Mouse (Mus musculus): ENCODE results near the gene Rmnd5a. TPM values are rescaled to one million over a fixed set of nuclear protein-coding genes. Genes with fewer than 3 reads are reported as not detected.

Gene Rmnd5a
- polyA plus RNA-seq, 1 experiment: 43.2 TPM

DNA sequence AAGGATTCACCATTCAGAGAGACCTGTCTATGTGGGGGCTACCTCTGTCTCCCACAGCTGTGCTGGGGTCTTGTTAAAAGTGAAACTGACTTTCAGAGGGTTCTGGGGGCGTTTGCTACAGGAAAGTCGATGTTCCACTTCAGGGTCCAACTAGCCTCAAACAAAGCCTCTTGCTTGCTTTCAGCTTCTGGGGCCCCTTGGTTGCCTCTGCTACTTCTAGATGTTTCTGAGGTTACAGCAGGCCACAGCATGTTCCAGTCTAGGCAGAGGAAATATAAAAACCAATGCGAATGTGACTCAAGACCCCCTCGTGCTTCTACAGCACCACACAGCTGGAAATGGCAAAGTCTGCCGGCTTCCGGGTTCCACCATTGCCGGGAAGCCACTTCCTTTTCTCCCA, 82.9 kb downstream of the Rmnd5a start:
- Histone ChIP-seq H3K27ac (ENCODE audit: insufficient read depth, low read length) (no peak overlapping the region), H3K4me1 (ENCODE audit: control insufficient read depth, insufficient read depth, low read length) (no peaks in the 10 kb centered on the region), H3K4me3 (ENCODE audit: insufficient read depth, low read length) (no peak overlapping the region)
- TF ChIP-seq CTCF (IDR thresholded peaks at IDR 0.05; ENCODE audit: borderline replicate concordance, insufficient read depth, low read length): no peak
- TF ChIP-seq POLR2A (IDR thresholded peaks at IDR 0.05; ENCODE audit: low read depth, low read length): no peak

DNA sequence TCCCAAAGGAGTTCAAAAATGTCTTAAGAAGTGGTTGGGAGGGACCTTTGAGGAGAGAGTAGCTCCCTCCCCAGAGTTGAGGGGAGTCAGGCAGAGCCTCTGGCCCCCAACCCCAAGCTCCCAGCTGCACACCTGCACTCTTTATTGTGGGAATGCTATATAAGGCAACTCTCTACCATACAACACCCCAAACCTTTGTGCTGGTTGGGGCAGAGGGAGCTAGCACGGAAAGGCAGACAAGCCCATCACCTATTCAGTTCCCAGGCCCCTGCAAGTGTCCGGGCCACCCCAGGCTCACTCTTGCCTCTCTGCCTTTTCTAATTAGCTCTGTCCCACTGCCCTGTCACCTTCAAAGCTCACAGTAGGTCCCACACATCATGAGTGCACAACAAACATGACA, 86.7 kb downstream of the Rmnd5a start:
- Histone ChIP-seq H3K4me1 (ENCODE audit: control insufficient read depth, insufficient read depth, low read length) (no peaks in the 10 kb centered on the region), H3K4me3 (ENCODE audit: insufficient read depth, low read length) (no peak overlapping the region), H3K27ac (ENCODE audit: insufficient read depth, low read length) (no peak overlapping the region)
- no peak for TF ChIP-seq CTCF (IDR thresholded peaks at IDR 0.05; ENCODE audit: borderline replicate concordance, insufficient read depth, low read length)
- no peak for TF ChIP-seq POLR2A (IDR thresholded peaks at IDR 0.05; ENCODE audit: low read depth, low read length)

DNA sequence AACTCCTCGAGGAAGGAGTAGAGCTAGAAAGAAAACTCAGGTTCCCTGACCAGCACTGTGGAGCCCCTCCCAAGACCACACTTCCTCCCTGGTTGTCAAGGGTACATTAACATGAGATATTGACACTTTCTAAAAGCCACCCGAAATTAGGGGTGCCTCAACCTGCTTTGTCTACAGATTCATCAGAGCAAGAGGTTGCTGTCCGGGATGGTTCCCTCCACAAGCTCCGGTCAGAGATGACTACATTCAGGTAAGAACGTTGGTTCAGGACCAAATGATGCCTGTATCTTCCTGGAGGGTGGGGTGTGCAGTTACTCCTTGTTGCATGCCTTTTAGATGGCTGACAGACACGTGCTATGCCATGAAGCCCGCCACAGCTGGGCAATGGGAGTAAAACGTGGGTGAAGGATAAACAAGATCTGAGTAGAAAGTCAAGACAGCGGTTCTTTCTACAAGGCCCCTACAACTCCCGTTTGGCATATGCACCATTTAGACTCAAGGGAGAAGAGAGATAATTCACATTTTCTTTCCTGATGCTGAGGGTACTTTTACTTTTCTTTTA, 87.5 kb downstream of the Rmnd5a start:
- Histone ChIP-seq H3K27ac (ENCODE audit: insufficient read depth, low read length) (no peak overlapping the region), H3K4me1 (ENCODE audit: control insufficient read depth, insufficient read depth, low read length) (no peaks in the 10 kb centered on the region), H3K4me3 (ENCODE audit: insufficient read depth, low read length) (no peak overlapping the region)
- TF ChIP-seq POLR2A (IDR thresholded peaks at IDR 0.05; ENCODE audit: low read depth, low read length) (no peak), CTCF (IDR thresholded peaks at IDR 0.05; ENCODE audit: borderline replicate concordance, insufficient read depth, low read length) (no peak)

DNA sequence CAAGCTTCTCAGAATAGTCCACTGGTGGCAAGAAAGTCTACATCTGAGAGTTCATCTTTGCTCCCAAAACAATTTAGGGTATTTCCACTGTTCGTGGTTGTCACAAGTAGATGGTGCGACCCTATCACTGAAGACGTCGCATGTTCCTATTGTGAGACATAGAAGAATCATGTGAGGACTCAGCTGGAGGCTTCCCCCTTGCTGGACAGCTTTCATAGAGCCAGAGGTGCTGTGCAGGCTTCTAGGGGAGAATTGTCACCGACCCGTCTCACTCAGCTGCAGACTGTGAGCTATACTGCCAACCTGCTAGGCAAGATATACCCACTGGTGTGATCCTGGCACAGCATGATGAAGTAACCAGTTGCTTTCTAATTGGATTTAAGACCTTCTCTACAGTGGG, 88.2 kb downstream of the Rmnd5a start:
- TF ChIP-seq CTCF (IDR thresholded peaks at IDR 0.05; ENCODE audit: borderline replicate concordance, insufficient read depth, low read length) (no peak), POLR2A (IDR thresholded peaks at IDR 0.05; ENCODE audit: low read depth, low read length) (no peak)
- Histone ChIP-seq H3K4me3 (ENCODE audit: insufficient read depth, low read length) (no peak overlapping the region), H3K4me1 (ENCODE audit: control insufficient read depth, insufficient read depth, low read length) (no peaks in the 10 kb centered on the region), H3K27ac (ENCODE audit: insufficient read depth, low read length) (no peak overlapping the region)

DNA sequence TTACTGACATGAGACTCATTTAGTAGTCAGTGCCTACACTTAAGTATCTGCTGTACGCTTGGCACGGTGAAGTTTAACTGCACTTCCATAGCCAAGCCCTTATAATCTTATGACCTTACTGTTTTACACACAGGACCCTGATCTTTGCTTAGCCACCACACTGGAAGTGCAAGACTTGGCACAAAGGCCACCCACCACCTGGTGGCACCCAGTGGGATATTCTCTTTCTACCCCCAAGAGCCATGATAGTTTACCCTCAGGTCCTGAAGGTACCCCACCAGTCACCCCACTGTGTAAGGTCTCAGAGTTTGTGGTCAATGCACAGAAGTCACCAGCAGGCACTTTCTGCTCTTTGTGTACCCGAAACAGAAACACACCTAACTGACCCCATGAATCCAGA, 89.2 kb downstream of the Rmnd5a start:
- no peak for TF ChIP-seq CTCF (IDR thresholded peaks at IDR 0.05; ENCODE audit: borderline replicate concordance, insufficient read depth, low read length)
- TF ChIP-seq POLR2A (IDR thresholded peaks at IDR 0.05; ENCODE audit: low read depth, low read length): no peak
- Histone ChIP-seq H3K27ac (ENCODE audit: insufficient read depth, low read length) (no peak overlapping the region), H3K4me3 (ENCODE audit: insufficient read depth, low read length) (no peak overlapping the region), H3K4me1 (ENCODE audit: control insufficient read depth, insufficient read depth, low read length) (no peaks in the 10 kb centered on the region)

DNA sequence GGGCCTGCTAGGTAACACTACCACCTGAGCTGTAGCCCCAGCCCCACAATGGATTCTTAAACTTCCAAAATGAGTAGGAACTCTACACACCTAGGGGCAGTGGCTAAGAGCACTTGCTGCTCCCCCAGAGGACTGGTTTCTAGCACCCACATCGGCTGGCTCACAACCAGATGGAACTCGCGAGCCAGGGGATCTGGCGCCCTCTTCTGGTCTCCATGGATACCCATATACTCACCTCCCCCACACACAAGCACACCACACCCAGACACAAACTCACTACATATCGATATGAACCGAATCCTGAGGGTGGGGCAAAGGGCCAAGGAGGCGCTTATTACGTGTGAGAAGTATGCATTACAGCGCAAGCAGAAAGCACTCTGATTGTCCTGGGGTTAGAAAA, 92.4 kb downstream of the Rmnd5a start:
- no peak overlapping the region for H3K4me3 ChIP-seq (ENCODE audit: insufficient read depth, low read length)
- no peaks in the 10 kb centered on the region for H3K4me1 ChIP-seq (ENCODE audit: control insufficient read depth, insufficient read depth, low read length)
- no peak for TF ChIP-seq CTCF (IDR thresholded peaks at IDR 0.05; ENCODE audit: borderline replicate concordance, insufficient read depth, low read length)
- no peak for TF ChIP-seq POLR2A (IDR thresholded peaks at IDR 0.05; ENCODE audit: low read depth, low read length)
- H3K27ac ChIP-seq (ENCODE audit: insufficient read depth, low read length): no peak overlapping the region

DNA sequence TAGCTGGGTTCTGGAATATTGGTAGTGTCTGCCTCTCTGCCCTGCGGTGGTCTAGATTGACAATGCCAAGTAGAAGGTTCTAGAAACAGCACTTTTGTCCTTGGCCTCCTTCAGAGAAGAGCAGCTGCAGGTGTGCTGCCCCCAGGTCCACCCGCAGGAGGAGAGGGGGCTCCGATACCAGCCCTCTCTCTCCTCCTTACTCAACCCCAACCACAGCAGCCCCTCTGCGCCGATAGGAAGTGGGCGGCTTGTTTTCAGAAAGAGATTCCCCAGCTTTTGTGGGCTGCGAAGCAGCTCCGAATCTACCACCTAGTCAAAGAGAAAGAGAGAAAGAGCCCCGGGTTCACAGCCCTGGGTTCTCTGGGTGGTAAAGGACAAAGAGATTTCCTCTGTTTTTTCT, 99.3 kb downstream of the Rmnd5a start:
- Histone ChIP-seq H3K4me1 (ENCODE audit: control insufficient read depth, insufficient read depth, low read length) (no peaks in the 10 kb centered on the region), H3K4me3 (ENCODE audit: insufficient read depth, low read length) (no peak overlapping the region), H3K27ac (ENCODE audit: insufficient read depth, low read length) (no peak overlapping the region)
- TF ChIP-seq CTCF (IDR thresholded peaks at IDR 0.05; ENCODE audit: borderline replicate concordance, insufficient read depth, low read length) (no peak), POLR2A (IDR thresholded peaks at IDR 0.05; ENCODE audit: low read depth, low read length) (no peak)

DNA sequence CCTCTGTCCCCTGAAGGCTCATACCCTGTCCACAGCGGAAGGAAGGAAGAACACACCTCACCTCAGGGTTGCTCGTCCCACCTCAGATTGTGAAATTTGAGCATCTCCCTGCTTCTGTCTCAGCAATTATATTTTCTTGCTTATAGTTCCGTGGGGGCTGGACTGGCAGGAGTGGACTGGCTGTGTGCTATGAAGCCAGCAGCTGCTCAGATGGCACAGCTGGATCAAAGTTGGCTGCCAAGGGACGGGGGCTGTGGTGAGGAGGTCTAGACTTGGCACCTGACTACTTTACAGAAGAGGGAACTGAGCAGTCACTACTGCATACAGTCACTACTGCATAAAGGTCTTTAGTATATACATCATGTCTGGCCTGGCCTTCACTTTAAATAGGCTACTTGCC, 101.1 kb downstream of the Rmnd5a start:
- Histone ChIP-seq H3K27ac (ENCODE audit: insufficient read depth, low read length) (no peak overlapping the region), H3K4me3 (ENCODE audit: insufficient read depth, low read length) (no peak overlapping the region), H3K4me1 (ENCODE audit: control insufficient read depth, insufficient read depth, low read length) (no peaks in the 10 kb centered on the region)
- TF ChIP-seq POLR2A (IDR thresholded peaks at IDR 0.05; ENCODE audit: low read depth, low read length) (no peak), CTCF (IDR thresholded peaks at IDR 0.05; ENCODE audit: borderline replicate concordance, insufficient read depth, low read length) (no peak)

DNA sequence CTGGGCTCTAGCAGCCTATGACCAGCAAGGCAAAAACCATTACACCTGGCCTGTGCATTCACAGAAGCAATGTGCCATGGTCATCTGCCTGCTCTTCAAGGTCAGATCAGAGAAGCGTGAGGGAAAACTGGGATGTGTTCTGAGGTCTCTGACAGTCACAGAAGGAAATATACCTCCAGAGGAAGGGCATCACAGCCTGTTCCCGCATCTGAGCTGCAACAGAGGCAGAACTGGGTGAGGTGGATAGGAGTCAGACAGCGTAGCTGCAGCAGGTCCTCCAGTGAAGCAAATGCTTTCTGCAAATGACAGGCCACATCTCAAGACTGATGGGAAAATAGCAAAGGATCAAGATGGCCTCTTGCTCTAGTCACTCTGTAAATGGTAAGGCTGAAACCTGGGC, 101.5 kb downstream of the Rmnd5a start:
- TF ChIP-seq CTCF (IDR thresholded peaks at IDR 0.05; ENCODE audit: borderline replicate concordance, insufficient read depth, low read length) (no peak), POLR2A (IDR thresholded peaks at IDR 0.05; ENCODE audit: low read depth, low read length) (no peak)
- Histone ChIP-seq H3K27ac (ENCODE audit: insufficient read depth, low read length) (no peak overlapping the region), H3K4me1 (ENCODE audit: control insufficient read depth, insufficient read depth, low read length) (no peaks in the 10 kb centered on the region), H3K4me3 (ENCODE audit: insufficient read depth, low read length) (no peak overlapping the region)

Other genes with a start within 250 kb of the Rmnd5a start
- not detected in 2 replicates for gene Fabp1, start 240.8 kb downstream of the Rmnd5a start, polyA plus RNA-seq (2011; ENCODE audit: insufficient read length, low read depth, missing spikeins)
- 85.8 and 87.1 TPM in 2 replicates for gene Krcc1, start 169.0 kb downstream of the Rmnd5a start, polyA plus RNA-seq (2011; ENCODE audit: insufficient read length, low read depth, missing spikeins)
- 0.38 TPM in 1 of 2 replicates, not detected in the other for gene Smyd1, start 118.4 kb downstream of the Rmnd5a start, polyA plus RNA-seq (2011; ENCODE audit: insufficient read length, low read depth, missing spikeins)
- not detected in 2 replicates for gene Cd8b1, start 117.8 kb downstream of the Rmnd5a start, polyA plus RNA-seq (2011; ENCODE audit: insufficient read length, low read depth, missing spikeins)
- not detected in 2 replicates for gene Cd8a, start 67.2 kb downstream of the Rmnd5a start, polyA plus RNA-seq (2011; ENCODE audit: insufficient read length, low read depth, missing spikeins)
- 20.9 and 23.3 TPM in 2 replicates for gene Rnf103, start 53.3 kb upstream of the Rmnd5a start, polyA plus RNA-seq (2011; ENCODE audit: insufficient read length, low read depth, missing spikeins)
- gene Chmp3, start 103.2 kb upstream of the Rmnd5a start, polyA plus RNA-seq (2011; ENCODE audit: insufficient read length, low read depth, missing spikeins): 211 and 223 TPM in 2 replicates
- 40.1 and 44.1 TPM in 2 replicates for gene Kdm3a, start 192.4 kb upstream of the Rmnd5a start, polyA plus RNA-seq (2011; ENCODE audit: insufficient read length, low read depth, missing spikeins)

All from embryonic fibroblast, embryonic 13.5 days (primary cell).